Mouse (Mus musculus) liver, embryonic 13.5 days (tissue): ENCODE results near the gene Lsm3. TPM values are rescaled to one million over a fixed set of nuclear protein-coding genes. Genes with fewer than 3 reads are reported as not detected.

Source experiments
- ATAC-seq: fragments of 200-750 bp; cut with Nextera tagmentation; 2 replicates; pipeline ENCODE4 v1.8.0; 2017; ENCODE audit warnings: low read depth, mild to moderate bottlenecking, moderate number of reproducible peaks, moderate library complexity
- DNase-seq: peaks from one replicate; pipeline ENCODE4 v3.0.0; 2022
- H3K27ac ChIP-seq: fragments of 300-500 bp; sonication (generic); 2 replicates; pipeline ENCODE4 v1.5.1; 2015; ENCODE audit warnings: moderate library complexity, mild to moderate bottlenecking, inconsistent platforms
- H3K27me3 ChIP-seq: fragments of 300-500 bp; sonication (generic); 2 replicates; pipeline ENCODE4 v1.6.1; 2015; ENCODE audit warnings: mild to moderate bottlenecking, inconsistent platforms
- H3K36me3 ChIP-seq: fragments of 300-500 bp; sonication (generic); 2 replicates; pipeline ENCODE4 v1.6.1; 2015; ENCODE audit warnings: mild to moderate bottlenecking, inconsistent platforms
- H3K4me1 ChIP-seq: fragments of 300-500 bp; sonication (generic); replicated peaks from 2 replicates; pipeline ENCODE4 v1.6.1; 2015; ENCODE audit warnings: inconsistent platforms
- H3K4me2 ChIP-seq: fragments of 300-500 bp; sonication (generic); 2 replicates; pipeline ENCODE4 v1.6.1; 2015; ENCODE audit warnings: inconsistent platforms, mild to moderate bottlenecking, moderate library complexity
- H3K4me3 ChIP-seq: fragments of 300-500 bp; sonication (generic); replicated peaks from 2 replicates; pipeline ENCODE4 v1.5.1; 2015; ENCODE audit warnings: mild to moderate bottlenecking, inconsistent platforms
- H3K9ac ChIP-seq: fragments of 300-500 bp; sonication (generic); 2 replicates; pipeline ENCODE4 v1.6.1; 2015; ENCODE audit warnings: mild to moderate bottlenecking, inconsistent platforms
- H3K9me3 ChIP-seq: fragments of 300-500 bp; sonication (generic); replicated peaks from 2 replicates; pipeline ENCODE4 v1.6.1; 2016; ENCODE audit warnings: inconsistent platforms
- WGBS: fragments of 180-500 bp; shearing (Covaris S2); methylation state at CpG from one replicate; pipeline ENCODE4 v1.1.7; 2015; ENCODE audit not compliant: insufficient replicate concordance; 5-methylcytosine and 5-hydroxymethylcytosine counted together
- polyA plus RNA-seq: library from polyadenylated mRNA; unstranded; fragments of >200 nt; fragmentation: Nextera tagmentation; extraction: Ambion mirVana; gene quantifications from 2 replicates; pipeline ENCODE4 v1.2.1, GENCODE M21; 2015

Gene Lsm3
- polyA plus RNA-seq, 1 experiment from 2014 or later, result 175 TPM

DNA sequence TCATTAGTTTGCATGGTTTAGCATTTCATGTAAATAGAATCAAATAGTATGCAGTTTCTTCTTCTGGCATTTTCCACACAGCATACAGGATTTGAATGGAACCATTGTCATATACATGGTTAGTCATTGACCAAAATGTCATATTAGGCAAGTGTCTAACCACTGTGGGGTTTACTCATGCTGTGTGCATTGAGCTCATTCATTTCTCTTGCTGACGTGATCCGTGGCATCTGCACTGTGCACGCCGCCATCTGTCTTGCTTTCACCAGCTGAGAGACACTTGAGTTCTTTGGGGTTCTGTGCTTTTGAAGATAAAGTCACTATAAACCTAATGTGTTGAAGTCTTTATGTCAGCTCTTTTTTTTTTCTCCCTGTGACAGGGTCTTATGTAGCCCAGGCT, 43.6 kb downstream of the Lsm3 start:
- 70% methylated on average over 4 of the region's 4 CpGs for WGBS

DNA sequence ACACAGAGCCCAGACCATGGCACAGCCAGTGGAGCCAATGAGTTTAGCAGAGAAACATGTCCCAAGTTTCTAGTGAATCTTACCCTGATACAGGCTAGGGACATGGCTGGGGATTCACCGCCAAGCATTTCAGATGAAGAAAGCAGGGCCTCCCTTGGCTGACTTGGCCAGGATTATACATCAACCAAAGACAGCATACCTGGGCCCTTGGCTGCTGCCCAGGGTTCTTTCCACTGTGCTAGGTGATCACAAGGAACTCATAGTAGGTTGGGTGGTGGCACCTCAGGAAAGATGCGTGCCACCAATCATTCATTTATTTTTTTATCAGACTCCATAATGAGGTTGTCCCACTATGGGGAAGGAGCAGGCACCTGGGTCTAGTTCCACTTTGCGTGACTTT, 44.5 kb downstream of the Lsm3 start:
- H3K4me2 ChIP-seq, result no peak overlapping the region
- no peaks in the 10 kb centered on the region for H3K36me3 ChIP-seq
- no peaks in the 10 kb centered on the region for H3K27me3 ChIP-seq
- 76% methylated on average over 3 of the region's 3 CpGs for WGBS
- 0 out of 2 replicates have a peak, but pooled peaks cover 6% of the 10 kb centered on the region for H3K4me1 ChIP-seq
- H3K9ac ChIP-seq, result no peak overlapping the region
- H3K4me3 ChIP-seq, result no peak overlapping the region
- DNase-seq (no peak), ATAC-seq (no peak)
- no peak overlapping the region for H3K27ac ChIP-seq
- H3K9me3 ChIP-seq, result no peaks in the 10 kb centered on the region

More for the DNA sequence above, 43.6 kb downstream of the Lsm3 start:
- no peak overlapping the region for H3K4me3 ChIP-seq
- H3K4me2 ChIP-seq, result no peak overlapping the region
- no peak overlapping the region for H3K9ac ChIP-seq
- H3K9me3 ChIP-seq, result no peaks in the 10 kb centered on the region
- H3K36me3 ChIP-seq, result no peaks in the 10 kb centered on the region
- ATAC-seq (no peak), DNase-seq (no peak)
- 0 out of 2 replicates have a peak, but pooled peaks cover 6% of the 10 kb centered on the region for H3K4me1 ChIP-seq
- H3K27me3 ChIP-seq, result no peaks in the 10 kb centered on the region
- no peak overlapping the region for H3K27ac ChIP-seq

- no peak overlapping the region for H3K4me2 ChIP-seq
- H3K27ac ChIP-seq, result no peak overlapping the region
- no peaks in the 10 kb centered on the region for H3K9me3 ChIP-seq
- H3K27me3 ChIP-seq, result no peaks in the 10 kb centered on the region
- 0 out of 2 replicates have a peak, but pooled peaks cover 6% of the 10 kb centered on the region for H3K4me1 ChIP-seq
- WGBS, result 48% methylated on average over 3 of the region's 3 CpGs
- DNase-seq, result no peak
- ATAC-seq, result no peak
- H3K4me3 ChIP-seq, result no peak overlapping the region
- H3K36me3 ChIP-seq, result no peaks in the 10 kb centered on the region
- no peak overlapping the region for H3K9ac ChIP-seq
These were observed 47.3 kb downstream of the Lsm3 start for GRCm38 (mm10) chr6:91563031-91563430.

DNA sequence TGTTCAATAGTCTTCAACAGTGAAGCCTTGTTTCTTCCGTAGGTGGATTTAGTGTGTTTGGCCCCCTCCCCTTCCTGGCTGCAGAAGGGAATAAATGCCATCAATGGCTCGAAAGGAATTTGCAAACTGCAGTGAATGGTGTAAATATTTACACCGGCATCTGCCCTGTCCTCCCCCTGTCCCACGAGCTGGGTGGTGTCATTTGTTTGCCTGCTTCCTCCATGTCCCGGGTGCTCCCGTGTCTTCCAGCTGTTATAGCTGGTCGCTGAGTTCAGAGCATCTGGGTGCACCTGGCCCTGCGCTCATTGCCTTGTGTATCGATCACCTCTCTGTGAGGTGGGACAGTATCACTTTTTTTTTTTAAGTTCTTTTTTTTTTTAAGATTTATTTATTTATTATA, 50.7 kb downstream of the Lsm3 start:
- Histone ChIP-seq H3K9me3 (no peaks in the 10 kb centered on the region), H3K27ac (no peak overlapping the region), H3K9ac (no peak overlapping the region), H3K27me3 (no peaks in the 10 kb centered on the region), H3K4me2 (no peak overlapping the region), H3K4me3 (no peak overlapping the region), H3K4me1 (0 out of 2 replicates have a peak, but pooled peaks cover 3% of the 10 kb centered on the region), H3K36me3 (no peaks in the 10 kb centered on the region)
- 55% methylated on average over 9 of the region's 9 CpGs for WGBS
- ATAC-seq (no peak), DNase-seq (no peak)

Other genes starting within 250 kb of the Lsm3 start
- gene Wnt7a, start 104.6 kb upstream of the Lsm3 start, polyA plus RNA-seq, result not detected in 2 replicates
- gene Chchd4, start 42.4 kb upstream of the Lsm3 start, polyA plus RNA-seq, result 24.0 and 24.2 TPM in 2 replicates
- gene Tmem43, start 42.2 kb upstream of the Lsm3 start, polyA plus RNA-seq, result 12.2 and 14.3 TPM in 2 replicates
- gene Xpc, start within 50 bp of the Lsm3 start, polyA plus RNA-seq, result 4.6 and 5.5 TPM in 2 replicates
- gene Slc6a6, start 168.1 kb downstream of the Lsm3 start, polyA plus RNA-seq, result 21.7 and 23.3 TPM in 2 replicates